Mouse (Mus musculus): Measurements from ENCODE around the gene Exd2. TPM values are rescaled to one million over a fixed set of nuclear protein-coding genes. Genes with fewer than 3 reads are reported as not detected.
"Not testable (repeated sequence)": the region's sequence is repeated elsewhere in the genome, so short reads cannot be mapped to it uniquely, and the experiment has no call there.

Gene Exd2
- polyA plus RNA-seq, 1 experiment from 2014 or later: 29.4 TPM

- 46% methylated on average over 4 of the region's 4 CpGs for WGBS
- peak overlapping the region; percentile 88 for H3K4me3 ChIP-seq (ENCODE audit: low read depth, low read length)
- no peak for ATAC-seq (replicated peaks; ENCODE audit: low FRiP score, low TSS enrichment, low read depth)
- H3K9me3 ChIP-seq (ENCODE audit: control insufficient read depth, low read length): no peaks in the 10 kb centered on the region
- H3K27ac ChIP-seq (ENCODE audit: low read depth): 0 out of 2 replicates have a peak overlapping the region, but pooled peaks have one; percentile 94
- H3K27me3 ChIP-seq (replicated peaks; ENCODE audit: control insufficient read depth, insufficient read depth, low read length): no peaks in the 10 kb centered on the region
- H3K9ac ChIP-seq (ENCODE audit: low read length): peak overlapping the region; percentile 82
- peaks cover 9% of the 10 kb centered on the region; the same call in 1 of the 2 replicates for H3K4me1 ChIP-seq (replicated peaks; ENCODE audit: control insufficient read depth, insufficient read depth, low read length)
- no peaks in the 10 kb centered on the region for H3K36me3 ChIP-seq (ENCODE audit: control insufficient read depth, insufficient read depth, low read length)
- peak; percentile 54 for DNase-seq (ENCODE audit: low spot score)
- peak overlapping the region; percentile 58 for H3K4me2 ChIP-seq (ENCODE audit: low read length)
Measured at GRCm38 (mm10) chr12:80437051-80437675, 25.7 kb upstream of the Exd2 start.

- Histone ChIP-seq H3K4me3 (ENCODE audit: low read depth, low read length) (no peak overlapping the region), H3K9ac (ENCODE audit: low read length) (no peak overlapping the region), H3K36me3 (ENCODE audit: control insufficient read depth, insufficient read depth, low read length) (no peaks in the 10 kb centered on the region), H3K9me3 (ENCODE audit: control insufficient read depth, low read length) (no peaks in the 10 kb centered on the region), H3K27me3 (replicated peaks; ENCODE audit: control insufficient read depth, insufficient read depth, low read length) (no peaks in the 10 kb centered on the region), H3K27ac (ENCODE audit: low read depth) (no peak overlapping the region), H3K4me1 (replicated peaks; ENCODE audit: control insufficient read depth, insufficient read depth, low read length) (peaks cover 4% of the 10 kb centered on the region; the same call in 1 of the 2 replicates), H3K4me2 (ENCODE audit: low read length) (no peak overlapping the region)
- no peak for ATAC-seq (replicated peaks; ENCODE audit: low FRiP score, low TSS enrichment, low read depth)
- 81% methylated on average over 2 of the region's 2 CpGs for WGBS
- no peak for DNase-seq (ENCODE audit: low spot score)
Measured at GRCm38 (mm10) chr12:80440957-80441356, 21.9 kb upstream of the Exd2 start.

- Histone ChIP-seq H3K27me3 (replicated peaks; ENCODE audit: control insufficient read depth, insufficient read depth, low read length) (no peaks in the 10 kb centered on the region), H3K4me2 (ENCODE audit: low read length) (no peak overlapping the region), H3K36me3 (ENCODE audit: control insufficient read depth, insufficient read depth, low read length) (no peaks in the 10 kb centered on the region), H3K27ac (ENCODE audit: low read depth) (no peak overlapping the region), H3K4me1 (replicated peaks; ENCODE audit: control insufficient read depth, insufficient read depth, low read length) (no peaks in the 10 kb centered on the region), H3K4me3 (ENCODE audit: low read depth, low read length) (no peak overlapping the region), H3K9ac (ENCODE audit: low read length) (no peak overlapping the region), H3K9me3 (ENCODE audit: control insufficient read depth, low read length) (no peaks in the 10 kb centered on the region)
- WGBS: 81% methylated on average over 9 of the region's 9 CpGs
- no peak for DNase-seq (ENCODE audit: low spot score)
- no peak for ATAC-seq (replicated peaks; ENCODE audit: low FRiP score, low TSS enrichment, low read depth)
Measured at GRCm38 (mm10) chr12:80444525-80445109, 18.3 kb upstream of the Exd2 start.

- H3K4me1 ChIP-seq (replicated peaks; ENCODE audit: control insufficient read depth, insufficient read depth, low read length): no peaks in the 10 kb centered on the region
- H3K27ac ChIP-seq (ENCODE audit: low read depth): no peak overlapping the region
- H3K9ac ChIP-seq (ENCODE audit: low read length): no peak overlapping the region
- no peaks in the 10 kb centered on the region for H3K36me3 ChIP-seq (ENCODE audit: control insufficient read depth, insufficient read depth, low read length)
- no peaks in the 10 kb centered on the region for H3K9me3 ChIP-seq (ENCODE audit: control insufficient read depth, low read length)
- ATAC-seq (replicated peaks; ENCODE audit: low FRiP score, low TSS enrichment, low read depth) (no peak), DNase-seq (ENCODE audit: low spot score) (no peak)
- no peaks in the 10 kb centered on the region for H3K27me3 ChIP-seq (replicated peaks; ENCODE audit: control insufficient read depth, insufficient read depth, low read length)
- WGBS: 86% methylated on average over 1 of the region's 1 CpGs
- H3K4me3 ChIP-seq (ENCODE audit: low read depth, low read length): no peak overlapping the region
- H3K4me2 ChIP-seq (ENCODE audit: low read length): no peak overlapping the region
Measured at GRCm38 (mm10) chr12:80453506-80453905, 9.4 kb upstream of the Exd2 start.

- no peak overlapping the region for H3K27ac ChIP-seq (ENCODE audit: low read depth)
- H3K4me2 ChIP-seq (ENCODE audit: low read length): no peak overlapping the region
- no peaks in the 10 kb centered on the region for H3K9me3 ChIP-seq (ENCODE audit: control insufficient read depth, low read length)
- H3K36me3 ChIP-seq (ENCODE audit: control insufficient read depth, insufficient read depth, low read length): no peaks in the 10 kb centered on the region
- no peaks in the 10 kb centered on the region for H3K4me1 ChIP-seq (replicated peaks; ENCODE audit: control insufficient read depth, insufficient read depth, low read length)
- no peak overlapping the region for H3K4me3 ChIP-seq (ENCODE audit: low read depth, low read length)
- DNase-seq (ENCODE audit: low spot score): no peak
- 85% methylated on average over 5 of the region's 5 CpGs for WGBS
- no peaks in the 10 kb centered on the region for H3K27me3 ChIP-seq (replicated peaks; ENCODE audit: control insufficient read depth, insufficient read depth, low read length)
- ATAC-seq (replicated peaks; ENCODE audit: low FRiP score, low TSS enrichment, low read depth): no peak
- H3K9ac ChIP-seq (ENCODE audit: low read length): no peak overlapping the region
Measured at GRCm38 (mm10) chr12:80458033-80458432, 4.9 kb upstream of the Exd2 start.

GRCm38 (mm10) chr12:80462292-80462896 is 501 bp upstream of the Exd2 start:
- H3K9ac ChIP-seq (ENCODE audit: low read length): peak overlapping the region; percentile 75
- H3K4me1 ChIP-seq (replicated peaks; ENCODE audit: control insufficient read depth, insufficient read depth, low read length); H3K27me3 ChIP-seq (replicated peaks; ENCODE audit: control insufficient read depth, insufficient read depth, low read length); DNase-seq (ENCODE audit: low spot score); H3K9me3 ChIP-seq (ENCODE audit: control insufficient read depth, low read length); H3K36me3 ChIP-seq (ENCODE audit: control insufficient read depth, insufficient read depth, low read length): not testable (repeated sequence)
- WGBS: 6% methylated on average over 10 of the region's 10 CpGs
- ATAC-seq (replicated peaks; ENCODE audit: low FRiP score, low TSS enrichment, low read depth): 0 out of 2 replicates have a peak, but pooled peaks have one; percentile 6
- H3K4me3 ChIP-seq (ENCODE audit: low read depth, low read length): peak overlapping the region; percentile 79
- peak overlapping the region; percentile 69 for H3K4me2 ChIP-seq (ENCODE audit: low read length)
- H3K27ac ChIP-seq (ENCODE audit: low read depth): peak overlapping the region; percentile 77; the same call in 1 of the 2 replicates

- peak overlapping the region; percentile 79 for H3K4me3 ChIP-seq (ENCODE audit: low read depth, low read length)
- H3K9me3 ChIP-seq (ENCODE audit: control insufficient read depth, low read length): no peaks in the 10 kb centered on the region
- ATAC-seq (replicated peaks; ENCODE audit: low FRiP score, low TSS enrichment, low read depth) (no peak), DNase-seq (ENCODE audit: low spot score) (peak; percentile 53)
- H3K36me3 ChIP-seq (ENCODE audit: control insufficient read depth, insufficient read depth, low read length): no peaks in the 10 kb centered on the region
- H3K4me1 ChIP-seq (replicated peaks; ENCODE audit: control insufficient read depth, insufficient read depth, low read length): peaks cover 5% of the 10 kb centered on the region; the same call in 1 of the 2 replicates
- 4% methylated on average over 17 of the region's 17 CpGs for WGBS
- H3K4me2 ChIP-seq (ENCODE audit: low read length): peak overlapping the region; percentile 69
- H3K27ac ChIP-seq (ENCODE audit: low read depth): peak overlapping the region; percentile 77
- no peaks in the 10 kb centered on the region for H3K27me3 ChIP-seq (replicated peaks; ENCODE audit: control insufficient read depth, insufficient read depth, low read length)
- peak overlapping the region; percentile 75 for H3K9ac ChIP-seq (ENCODE audit: low read length)
Measured at GRCm38 (mm10) chr12:80463666-80464269, 873 bp downstream of the Exd2 start.

GRCm38 (mm10) chr12:80470206-80470605 is 7.3 kb downstream of the Exd2 start:
- WGBS: 79% methylated on average over 2 of the region's 2 CpGs
- ATAC-seq (replicated peaks; ENCODE audit: low FRiP score, low TSS enrichment, low read depth) (no peak), DNase-seq (ENCODE audit: low spot score) (no peak)
- Histone ChIP-seq H3K27ac (ENCODE audit: low read depth) (no peak overlapping the region), H3K4me2 (ENCODE audit: low read length) (no peak overlapping the region), H3K4me1 (replicated peaks; ENCODE audit: control insufficient read depth, insufficient read depth, low read length) (no peaks in the 10 kb centered on the region), H3K9me3 (ENCODE audit: control insufficient read depth, low read length) (no peaks in the 10 kb centered on the region), H3K4me3 (ENCODE audit: low read depth, low read length) (no peak overlapping the region), H3K9ac (ENCODE audit: low read length) (no peak overlapping the region), H3K27me3 (replicated peaks; ENCODE audit: control insufficient read depth, insufficient read depth, low read length) (no peaks in the 10 kb centered on the region), H3K36me3 (ENCODE audit: control insufficient read depth, insufficient read depth, low read length) (no peaks in the 10 kb centered on the region)
